Mouse (Mus musculus) stomach, postnatal 0 days (tissue): Measurements from ENCODE around the gene Arnt2. TPM values are rescaled to one million over a fixed set of nuclear protein-coding genes. Genes with fewer than 3 reads are reported as not detected.
A peak's percentile ranks its signal among the peaks of the same experiment; 100 is the strongest.

Experiments
- ATAC-seq: fragments of 200-750 bp; cut with Nextera tagmentation; 2 replicates; pipeline ENCODE4 v1.8.0; 2017; ENCODE audit not compliant: low FRiP score, low TSS enrichment
- DNase-seq: peaks from one replicate; pipeline ENCODE4 v3.0.0-alpha.2; 2016; ENCODE audit warnings: low spot score
- H3K27ac ChIP-seq: fragments of 300-500 bp; sonication (generic); replicated peaks from 2 replicates; pipeline ENCODE4 v1.5.1; 2014; ENCODE audit warnings: mild to moderate bottlenecking, control low read depth
- H3K27me3 ChIP-seq: fragments of 300-500 bp; sonication (generic); 2 replicates; pipeline ENCODE4 v1.6.1; 2014; ENCODE audit warnings: low read length; ENCODE audit not compliant: control insufficient read depth, insufficient read depth
- H3K36me3 ChIP-seq: fragments of 300-500 bp; sonication (generic); 2 replicates; pipeline ENCODE4 v1.6.1; 2014; ENCODE audit warnings: low read length, mixed read lengths; ENCODE audit not compliant: control insufficient read depth, insufficient read depth
- H3K4me1 ChIP-seq: fragments of 300-500 bp; sonication (generic); replicated peaks from 2 replicates; pipeline ENCODE4 v1.6.1; 2014; ENCODE audit warnings: antibody characterized with exemption; ENCODE audit not compliant: control insufficient read depth, insufficient read depth
- H3K4me2 ChIP-seq: fragments of 300-500 bp; sonication (generic); replicated peaks from 2 replicates; pipeline ENCODE4 v1.6.1; 2014; ENCODE audit warnings: low read depth, mild to moderate bottlenecking, control low read depth, moderate library complexity
- H3K4me3 ChIP-seq: fragments of 300-500 bp; sonication (generic); 2 replicates; pipeline ENCODE4 v1.5.1; 2014; ENCODE audit warnings: low read depth, low read length, control low read depth
- H3K9ac ChIP-seq: fragments of 300-500 bp; sonication (generic); 2 replicates; pipeline ENCODE4 v1.6.1; 2014; ENCODE audit warnings: mild to moderate bottlenecking, low read length, control low read depth, mixed read lengths
- H3K9me3 ChIP-seq: fragments of 300-500 bp; sonication (generic); 2 replicates; pipeline ENCODE4 v1.6.1; 2016; ENCODE audit warnings: low read length; ENCODE audit not compliant: control insufficient read depth
- CTCF ChIP-seq: IDR thresholded peaks from 2 replicates; pipeline ENCODE4 v1.5.1; 2016; ENCODE audit warnings: antibody characterized with exemption, low read depth, mild to moderate bottlenecking, moderate library complexity
- EP300 ChIP-seq: optimal IDR thresholded peaks from 2 replicates; pipeline ENCODE3; 2016; ENCODE audit warnings: antibody characterized with exemption
- WGBS: fragments of 180-500 bp; shearing (Covaris S2); extraction: QIAGEN DNeasy Blood & Tissue Kit; methylation state at CpG from one replicate; pipeline ENCODE4 v1.1.7; 2014; 5-methylcytosine and 5-hydroxymethylcytosine counted together
- polyA plus RNA-seq: library from polyadenylated mRNA; unstranded; fragments of >200 nt; fragmentation: Nextera tagmentation; extraction: Ambion mirVana; gene quantifications from 2 replicates; pipeline ENCODE4 v1.2.1, GENCODE M21; 2015

Arnt2 gene
- polyA plus RNA-seq, 1 experiment from 2014 or later, result 0.89 TPM

GRCm38 (mm10) chr7:84348145-84348911, 61.6 kb downstream of the Arnt2 start:
- WGBS, result 86% methylated on average over 9 of the region's 9 CpGs
- no peak overlapping the region for H3K4me2 ChIP-seq
- H3K36me3 ChIP-seq, result no peaks in the 10 kb centered on the region
- no peaks in the 10 kb centered on the region for H3K27me3 ChIP-seq
- ATAC-seq (no peak), DNase-seq (no peak)
- TF ChIP-seq CTCF (no peak), EP300 (no peak)
- no peak overlapping the region for H3K27ac ChIP-seq
- no peak overlapping the region for H3K9ac ChIP-seq
- H3K4me3 ChIP-seq, result no peak overlapping the region
- H3K9me3 ChIP-seq, result no peaks in the 10 kb centered on the region
- no peaks in the 10 kb centered on the region for H3K4me1 ChIP-seq

GRCm38 (mm10) chr7:84343160-84343559, 66.8 kb downstream of the Arnt2 start:
- no peaks in the 10 kb centered on the region for H3K27me3 ChIP-seq
- 95% methylated on average over 3 of the region's 3 CpGs for WGBS
- no peaks in the 10 kb centered on the region for H3K9me3 ChIP-seq
- no peak overlapping the region for H3K4me3 ChIP-seq
- DNase-seq, result no peak
- H3K27ac ChIP-seq, result no peak overlapping the region
- H3K36me3 ChIP-seq, result no peaks in the 10 kb centered on the region
- no peak overlapping the region for H3K9ac ChIP-seq
- TF ChIP-seq CTCF, result peak; percentile 35; the same call in 1 of the 2 replicates
- no peak for TF ChIP-seq EP300
- H3K4me1 ChIP-seq, result no peaks in the 10 kb centered on the region; the same call in 1 of the 2 replicates
- no peak for ATAC-seq
- no peak overlapping the region for H3K4me2 ChIP-seq

GRCm38 (mm10) chr7:84341001-84341400, 69.0 kb downstream of the Arnt2 start:
- Histone ChIP-seq H3K36me3 (no peaks in the 10 kb centered on the region), H3K9me3 (no peaks in the 10 kb centered on the region), H3K4me3 (no peak overlapping the region), H3K27me3 (no peaks in the 10 kb centered on the region), H3K27ac (no peak overlapping the region), H3K4me1 (no peaks in the 10 kb centered on the region; the same call in 1 of the 2 replicates), H3K4me2 (no peak overlapping the region), H3K9ac (no peak overlapping the region)
- DNase-seq (no peak), ATAC-seq (no peak)
- TF ChIP-seq EP300 (no peak), CTCF (no peak)
- WGBS, result 81% methylated on average over 1 of the region's 1 CpGs

- no peak overlapping the region for H3K4me2 ChIP-seq
- TF ChIP-seq EP300 (no peak), CTCF (no peak)
- no peak overlapping the region for H3K4me3 ChIP-seq
- H3K27me3 ChIP-seq, result no peaks in the 10 kb centered on the region
- 38% methylated on average over 1 of the region's 1 CpGs for WGBS
- H3K9me3 ChIP-seq, result no peaks in the 10 kb centered on the region
- no peak for DNase-seq
- no peak overlapping the region for H3K27ac ChIP-seq
- H3K4me1 ChIP-seq, result no peaks in the 10 kb centered on the region; the same call in 1 of the 2 replicates
- H3K9ac ChIP-seq, result no peak overlapping the region
- no peak; the same call in 1 of the 2 replicates for ATAC-seq
- H3K36me3 ChIP-seq, result no peaks in the 10 kb centered on the region
Measured at GRCm38 (mm10) chr7:84339186-84339585, 70.8 kb downstream of the Arnt2 start.

GRCm38 (mm10) chr7:84337768-84338167, 72.2 kb downstream of the Arnt2 start:
- Histone ChIP-seq H3K4me3 (no peak overlapping the region), H3K36me3 (no peaks in the 10 kb centered on the region), H3K9ac (no peak overlapping the region), H3K4me1 (no peaks in the 10 kb centered on the region; the same call in 1 of the 2 replicates), H3K27me3 (no peaks in the 10 kb centered on the region), H3K4me2 (no peak overlapping the region), H3K9me3 (no peaks in the 10 kb centered on the region), H3K27ac (no peak overlapping the region)
- DNase-seq (no peak), ATAC-seq (no peak)
- 63% methylated on average over 4 of the region's 4 CpGs for WGBS
- TF ChIP-seq EP300 (no peak), CTCF (no peak)

- Histone ChIP-seq H3K27me3 (no peaks in the 10 kb centered on the region), H3K27ac (no peak overlapping the region), H3K4me3 (no peak overlapping the region), H3K4me2 (no peak overlapping the region), H3K9ac (no peak overlapping the region), H3K4me1 (no peaks in the 10 kb centered on the region; the same call in 1 of the 2 replicates), H3K36me3 (no peaks in the 10 kb centered on the region), H3K9me3 (no peaks in the 10 kb centered on the region)
- 85% methylated on average over 4 of the region's 4 CpGs for WGBS
- ATAC-seq (no peak), DNase-seq (no peak)
- TF ChIP-seq CTCF, result no peak
- no peak for TF ChIP-seq EP300
Measured at GRCm38 (mm10) chr7:84336907-84337306, 73.1 kb downstream of the Arnt2 start.
